Mouse (Mus musculus) gastrocnemius, postnatal 14 days (tissue): ENCODE results near the gene Trim54. TPM values are rescaled to one million over a fixed set of nuclear protein-coding genes. Genes with fewer than 3 reads are reported as not detected.

Experiments used
- DNase-seq: peaks from one replicate; pipeline ENCODE4 v3.0.0; 2021; ENCODE audit warnings: mixed read lengths
- intact Hi-C: fragments of 180-260 bp; cut with DNase I; formaldehyde crosslinking; loops from one replicate; pipeline ENCODE4 v1.15.1; 2025; ENCODE audit warnings: low total_unique reads
- total RNA-seq, 2 experiments: library from RNA; stranded (reverse); gene quantifications; 2 replicates each; pipeline ENCODE4 v1.2.3; 2021

Gene Trim54
- total RNA-seq, 2 experiments from 2014 or later = 190 to 215 TPM

GRCm38 (mm10) chr5:31094799-31095691 lies 21.5 kb upstream of the Trim54 start:
- intact Hi-C loops = no loop called here
- peak; percentile 54 for DNase-seq

DNA sequence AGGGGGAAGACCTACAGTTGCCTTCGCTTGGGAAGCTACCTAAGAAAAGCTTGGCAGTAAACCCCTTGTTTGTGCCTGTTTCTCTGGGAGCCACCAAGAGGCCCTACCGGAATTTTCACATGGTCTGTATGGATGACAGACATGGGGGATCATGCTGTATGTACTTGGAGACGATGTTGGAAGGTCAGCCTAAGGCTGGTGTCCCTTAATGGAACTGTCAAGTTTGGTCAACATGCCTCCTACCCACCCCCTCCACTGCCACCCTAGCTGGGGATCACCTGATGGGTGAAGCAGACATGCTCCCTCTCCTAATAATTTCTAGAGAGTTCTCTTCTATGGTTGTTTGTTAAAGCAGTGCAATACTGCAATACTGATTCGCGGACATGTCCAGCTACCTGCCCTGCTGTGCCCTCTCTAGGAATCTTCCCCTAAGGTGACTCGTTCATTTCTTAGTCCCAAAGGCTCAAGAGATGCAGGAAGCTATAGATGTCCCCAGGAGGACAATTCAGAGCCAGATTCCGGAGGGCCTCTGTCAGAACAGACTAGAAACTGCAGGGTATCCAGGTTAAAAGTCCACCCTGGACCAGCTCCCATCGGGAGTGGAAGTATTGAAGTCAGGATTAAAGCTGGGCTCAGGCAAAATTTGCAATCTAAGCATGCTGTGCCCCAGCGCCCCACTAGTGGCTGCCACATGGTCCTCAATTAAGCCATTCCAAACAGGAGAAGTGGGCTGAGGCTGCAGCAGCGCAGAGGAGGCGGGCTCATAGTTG lies 20.6 kb upstream of the Trim54 start:
- DNase-seq = no peak
- intact Hi-C loops = no loop called here

GRCm38 (mm10) chr5:31105814-31106335 lies 10.6 kb upstream of the Trim54 start, which contains the start of gene Dnajc5g:
TSS of gene Dnajc5g (plus strand) at chr5:31106285.
- intact Hi-C loops = no loop called here
- DNase-seq = no peak

- intact Hi-C loops = no loop called here
- no peak for DNase-seq
Observed at GRCm38 (mm10) chr5:31108000-31108490, 8.5 kb upstream of the Trim54 start, which contains the start of gene Slc30a3. TSS of gene Slc30a3 (minus strand) at chr5:31108237.

- intact Hi-C loops = no loop called here
Observed at GRCm38 (mm10) chr5:31110781-31111180, 5.7 kb upstream of the Trim54 start.

GRCm38 (mm10) chr5:31116912-31117311 lies 400 bp downstream of the Trim54 start:
- peak; percentile 20 for DNase-seq
- intact Hi-C loops = no loop called here

More at GRCm38 (mm10) chr5:31110781-31111180, 5.7 kb upstream of the Trim54 start:
- no peak for DNase-seq

GRCm38 (mm10) chr5:31121111-31121510 lies 4.6 kb downstream of the Trim54 start:
- intact Hi-C loops = no loop called here
- DNase-seq = no peak

- no peak for DNase-seq
- intact Hi-C loops = no loop called here
Observed at GRCm38 (mm10) chr5:31123481-31123880, 7.0 kb downstream of the Trim54 start.

- DNase-seq = no peak
- intact Hi-C loops = no loop called here
Observed at GRCm38 (mm10) chr5:31126050-31126449, 9.5 kb downstream of the Trim54 start.

DNA sequence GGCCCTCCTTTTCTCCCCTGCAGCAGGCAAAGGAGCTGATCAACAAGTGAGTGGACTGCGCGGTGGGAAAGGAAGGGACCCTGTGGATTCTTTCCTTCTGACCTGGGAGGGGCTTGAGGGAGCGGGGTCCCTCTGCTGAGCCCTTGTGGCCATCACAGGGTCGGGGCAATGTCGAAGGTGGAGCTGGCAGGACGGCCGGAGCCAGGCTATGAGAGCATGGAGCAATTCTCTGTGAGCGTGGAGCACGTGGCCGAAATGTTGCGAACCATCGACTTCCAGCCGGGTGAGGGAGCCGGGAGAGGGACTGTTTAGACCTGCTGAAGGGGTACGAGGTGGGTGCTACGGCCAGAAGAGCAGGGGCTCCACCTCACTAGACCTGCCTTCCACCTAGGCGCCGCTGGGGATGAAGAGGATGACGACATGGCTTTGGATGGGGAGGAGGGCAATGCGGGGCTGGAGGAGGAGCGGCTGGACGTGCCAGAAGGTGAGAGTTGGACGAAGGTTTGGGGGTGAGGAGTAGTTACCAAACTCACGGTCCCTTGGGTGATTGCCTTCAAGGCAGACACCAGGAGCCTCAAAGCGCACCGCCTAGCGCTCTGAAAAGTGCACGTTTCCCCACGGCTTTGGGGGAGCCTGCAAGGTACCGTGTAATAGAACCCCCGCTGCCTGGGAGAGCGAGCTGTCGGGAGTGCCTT lies 20.4 kb downstream of the Trim54 start:
- DNase-seq = no peak
- intact Hi-C loops = no loop called here

GRCm38 (mm10) chr5:31137658-31138057 lies 21.1 kb downstream of the Trim54 start:
- DNase-seq = no peak
- intact Hi-C loops = no loop called here

GRCm38 (mm10) chr5:31138241-31138967 lies 21.9 kb downstream of the Trim54 start, which contains the start of gene Ucn:
TSS of gene Ucn (minus strand) at chr5:31138829.
- intact Hi-C loops = no loop called here
- no peak for DNase-seq

DNA sequence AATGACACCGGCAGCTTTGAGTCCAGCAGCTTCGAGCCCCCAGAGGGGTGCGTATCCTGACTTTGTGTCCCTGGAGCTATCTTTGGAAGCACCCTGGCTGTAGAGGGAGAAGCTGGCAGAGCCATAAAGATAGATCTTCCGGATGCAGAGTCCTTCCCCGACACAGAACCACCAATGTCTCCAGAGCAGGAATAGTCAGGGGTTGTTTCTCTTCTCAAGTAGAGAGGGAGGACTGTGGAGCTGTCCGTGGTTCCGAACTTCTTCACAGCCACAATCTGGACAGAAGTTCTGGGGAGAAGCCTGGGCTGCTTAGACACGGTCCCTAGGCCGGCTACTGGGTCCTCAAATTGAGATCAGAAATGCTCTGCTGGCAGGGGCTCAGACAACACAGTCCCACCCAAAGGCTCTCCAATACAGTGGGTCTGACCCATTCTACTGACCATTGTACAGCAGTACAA lies 22.5 kb downstream of the Trim54 start:
- DNase-seq = no peak
- intact Hi-C loops = no loop called here

GRCm38 (mm10) chr5:31149781-31150180 lies 33.3 kb downstream of the Trim54 start:
- no peak for DNase-seq
- intact Hi-C loops = no loop called here

GRCm38 (mm10) chr5:31151746-31152145 lies 35.2 kb downstream of the Trim54 start:
- DNase-seq = peak; percentile 28
- intact Hi-C loops = no loop called here

DNA sequence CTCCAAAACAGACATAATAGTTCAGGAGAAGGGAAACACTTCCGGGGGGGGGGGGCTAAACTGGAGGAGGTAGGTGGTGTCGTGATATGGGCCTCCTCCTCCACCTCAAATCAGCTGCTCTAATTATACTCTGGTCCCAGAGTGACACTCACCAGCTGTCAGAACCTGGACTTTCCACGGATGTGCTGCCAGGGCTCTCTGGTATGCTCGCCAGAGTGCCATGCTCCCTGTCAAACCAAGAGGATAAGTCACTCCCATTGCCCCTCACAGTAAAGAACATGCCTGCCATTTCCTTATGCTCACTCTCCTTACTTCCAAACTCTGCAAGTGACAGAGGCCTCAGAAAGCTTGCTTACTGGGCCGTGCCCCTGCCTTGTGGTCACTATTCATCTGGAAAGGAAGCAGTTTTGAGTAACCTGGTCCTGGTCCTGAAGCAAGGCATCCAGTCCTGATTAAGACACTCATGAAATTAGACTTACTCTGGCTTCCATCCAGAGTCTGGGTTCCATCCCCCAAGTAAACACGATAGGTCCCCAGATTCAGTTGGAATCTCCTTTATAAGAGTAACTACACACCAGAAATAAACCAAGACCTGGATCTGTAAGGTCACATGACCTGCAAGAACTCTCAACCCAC lies 37.1 kb downstream of the Trim54 start:
- peak; percentile 40 for DNase-seq
- intact Hi-C loops = no loop called here

DNA sequence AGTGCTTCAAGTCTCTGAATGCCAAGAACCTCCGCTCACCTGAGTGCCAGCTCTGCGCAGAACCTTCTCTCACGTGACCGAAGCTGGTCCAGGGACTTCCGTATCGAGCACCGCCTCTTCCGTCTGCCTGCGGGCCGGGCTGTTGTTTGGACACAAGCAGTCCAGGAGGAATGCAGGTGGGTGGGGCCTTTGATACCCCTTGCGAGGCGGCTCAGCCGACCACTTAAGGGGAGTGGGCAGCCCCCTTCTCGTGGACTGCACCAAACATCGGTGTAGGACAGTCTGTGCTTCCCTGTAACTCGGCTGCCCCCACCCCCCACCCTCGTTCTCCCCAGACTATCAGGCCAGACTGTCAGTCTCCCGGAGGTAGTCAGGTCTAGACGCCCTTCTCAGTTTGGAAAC lies 37.6 kb downstream of the Trim54 start, which contains the start of gene Mpv17:
TSS of gene Mpv17 (minus strand) at position 100 of the 402 bp plus-strand sequence.
- peak; percentile 82 for DNase-seq
- intact Hi-C loops = no loop called here

DNA sequence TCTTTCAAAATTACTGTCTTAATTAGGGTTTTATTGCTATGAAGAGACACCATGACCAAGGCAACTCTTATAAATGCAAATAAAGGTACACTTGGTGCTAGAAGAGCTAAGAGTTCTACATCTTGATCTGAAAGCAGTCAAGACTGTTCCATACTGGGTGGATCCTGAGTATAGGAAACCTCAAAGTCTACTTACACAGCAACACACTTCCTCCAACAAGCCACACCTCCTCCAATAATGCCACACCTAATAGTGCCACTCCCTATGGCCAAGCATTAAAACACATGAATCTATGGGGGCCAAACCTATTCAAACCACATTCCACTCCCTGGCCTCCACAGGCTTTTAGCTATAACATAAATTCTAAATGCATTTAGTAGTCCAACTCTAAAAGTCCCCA lies 46.0 kb downstream of the Trim54 start:
- intact Hi-C loops = no loop called here
- no peak for DNase-seq
